Mouse (Mus musculus) hindbrain, embryonic 14.5 days (tissue): ENCODE data around the gene Tff2. TPM values are rescaled to one million over a fixed set of nuclear protein-coding genes. Genes with fewer than 3 reads are reported as not detected.

Experiments used
- ATAC-seq: fragments of 200-750 bp; cut with Nextera tagmentation; 2 replicates; pipeline ENCODE4 v1.8.0; 2017; ENCODE audit warnings: moderate number of reproducible peaks, mild to moderate bottlenecking, moderate TSS enrichment, moderate library complexity; ENCODE audit not compliant: low FRiP score
- DNase-seq: peaks from one replicate; pipeline ENCODE4 v3.0.0-alpha.2; 2015; ENCODE audit warnings: low spot score
- H3K27ac ChIP-seq: fragments of 300-500 bp; sonication (generic); 2 replicates; pipeline ENCODE4 v1.5.1; 2014; ENCODE audit warnings: mild to moderate bottlenecking, moderate library complexity
- H3K27me3 ChIP-seq: fragments of 300-500 bp; sonication (generic); 2 replicates; pipeline ENCODE4 v1.6.1; 2014; ENCODE audit warnings: mild to moderate bottlenecking, low read length, mixed read lengths; ENCODE audit not compliant: control insufficient read depth, insufficient read depth
- H3K36me3 ChIP-seq: fragments of 300-500 bp; sonication (generic); replicated peaks from 2 replicates; pipeline ENCODE4 v1.6.1; 2014; ENCODE audit not compliant: control insufficient read depth, insufficient read depth
- H3K4me1 ChIP-seq: fragments of 300-500 bp; sonication (generic); replicated peaks from 2 replicates; pipeline ENCODE4 v1.6.1; 2014; ENCODE audit warnings: antibody characterized with exemption, low read length, mixed read lengths; ENCODE audit not compliant: control insufficient read depth, insufficient read depth
- H3K4me2 ChIP-seq: fragments of 300-500 bp; sonication (generic); replicated peaks from 2 replicates; pipeline ENCODE4 v1.6.1; 2014; ENCODE audit warnings: mild to moderate bottlenecking, moderate library complexity
- H3K4me3 ChIP-seq: fragments of 300-500 bp; sonication (generic); replicated peaks from 2 replicates; pipeline ENCODE4 v1.5.1; 2014; ENCODE audit warnings: mild to moderate bottlenecking, low read length
- H3K9ac ChIP-seq: fragments of 300-500 bp; sonication (generic); 2 replicates; pipeline ENCODE4 v1.6.1; 2014
- H3K9me3 ChIP-seq: fragments of 300-500 bp; sonication (generic); 2 replicates; pipeline ENCODE4 v1.6.1; 2016; ENCODE audit warnings: low read length; ENCODE audit not compliant: control insufficient read depth
- WGBS: fragments of 180-500 bp; shearing (Covaris S2); extraction: QIAGEN DNeasy Blood & Tissue Kit; methylation state at CpG from one replicate; pipeline ENCODE4 v1.1.7; 2014; 5-methylcytosine and 5-hydroxymethylcytosine counted together
- polyA plus RNA-seq: library from polyadenylated mRNA; unstranded; fragments of >200 nt; fragmentation: Nextera tagmentation; extraction: Ambion mirVana; gene quantifications from 2 replicates; pipeline ENCODE4 v1.2.1, GENCODE M21; 2014

The Tff2 gene
- not detected in 2 replicates for polyA plus RNA-seq

- Histone ChIP-seq H3K9ac (no peak within 1 kb of the TSS), H3K36me3 (no peaks in the 10 kb centered on the region), H3K4me1 (no peaks in the 10 kb centered on the region), H3K4me2 (no peak within 1 kb of the TSS), H3K27ac (no peak within 1 kb of the TSS), H3K9me3 (0 out of 2 replicates have a peak, but pooled peaks cover 5% of the 10 kb centered on the region), H3K4me3 (no peak within 1 kb of the TSS), H3K27me3 (no peaks in the 10 kb centered on the region)
- WGBS = 63% methylated on average over 15 of the region's 15 CpGs
- DNase-seq (no peak), ATAC-seq (no peak)
Observed at GRCm38 (mm10) chr17:31144040-31145037, at the start of gene Tff2. TSS of gene Tff2 (minus strand) at chr17:31144282.

DNA sequence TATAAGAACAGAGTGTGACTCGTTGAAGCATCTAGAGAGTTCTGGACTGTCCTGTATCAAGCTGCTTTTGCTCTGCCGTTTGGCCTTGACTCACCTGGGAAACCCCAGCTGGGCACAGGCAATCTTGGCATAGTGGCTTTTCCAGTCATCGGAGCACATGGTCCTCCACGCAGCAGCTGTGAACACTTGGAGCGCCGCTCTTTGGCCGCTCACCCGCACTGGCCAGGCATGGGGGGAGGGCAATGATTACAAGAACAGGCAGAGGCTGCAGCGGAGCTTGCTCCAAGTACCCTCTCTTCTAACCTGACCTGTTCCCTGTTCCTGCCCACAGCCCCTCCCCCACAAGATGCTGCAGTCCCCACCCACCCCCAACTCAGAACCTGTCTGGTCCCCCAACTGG is 49.3 kb upstream of the Tff2 start:
- no peaks in the 10 kb centered on the region for H3K9me3 ChIP-seq
- DNase-seq = no peak
- no peak overlapping the region for H3K27ac ChIP-seq
- H3K4me3 ChIP-seq = no peak overlapping the region
- no peak for ATAC-seq
- 78% methylated on average over 9 of the region's 9 CpGs for WGBS
- H3K9ac ChIP-seq = no peak overlapping the region
- H3K4me1 ChIP-seq = no peaks in the 10 kb centered on the region
- no peaks in the 10 kb centered on the region for H3K27me3 ChIP-seq
- H3K36me3 ChIP-seq = no peaks in the 10 kb centered on the region
- no peak overlapping the region for H3K4me2 ChIP-seq

GRCm38 (mm10) chr17:31192663-31193062 is 48.6 kb upstream of the Tff2 start:
- H3K9me3 ChIP-seq = no peaks in the 10 kb centered on the region

GRCm38 (mm10) chr17:31191825-31192224 is 47.7 kb upstream of the Tff2 start:
- no peak overlapping the region for H3K4me3 ChIP-seq
- no peaks in the 10 kb centered on the region for H3K9me3 ChIP-seq
- no peaks in the 10 kb centered on the region for H3K27me3 ChIP-seq
- no peak overlapping the region for H3K27ac ChIP-seq
- H3K9ac ChIP-seq = no peak overlapping the region
- ATAC-seq = no peak
- no peaks in the 10 kb centered on the region for H3K36me3 ChIP-seq
- 68% methylated on average over 8 of the region's 8 CpGs for WGBS
- H3K4me2 ChIP-seq = no peak overlapping the region
- H3K4me1 ChIP-seq = no peaks in the 10 kb centered on the region
- DNase-seq = no peak

More at GRCm38 (mm10) chr17:31192663-31193062, 48.6 kb upstream of the Tff2 start:
- Histone ChIP-seq H3K4me2 (no peak overlapping the region), H3K4me3 (no peak overlapping the region), H3K4me1 (no peaks in the 10 kb centered on the region), H3K27ac (no peak overlapping the region), H3K36me3 (no peaks in the 10 kb centered on the region), H3K27me3 (no peaks in the 10 kb centered on the region), H3K9ac (no peak overlapping the region)
- ATAC-seq = no peak
- 56% methylated on average over 2 of the region's 2 CpGs for WGBS
- no peak for DNase-seq

DNA sequence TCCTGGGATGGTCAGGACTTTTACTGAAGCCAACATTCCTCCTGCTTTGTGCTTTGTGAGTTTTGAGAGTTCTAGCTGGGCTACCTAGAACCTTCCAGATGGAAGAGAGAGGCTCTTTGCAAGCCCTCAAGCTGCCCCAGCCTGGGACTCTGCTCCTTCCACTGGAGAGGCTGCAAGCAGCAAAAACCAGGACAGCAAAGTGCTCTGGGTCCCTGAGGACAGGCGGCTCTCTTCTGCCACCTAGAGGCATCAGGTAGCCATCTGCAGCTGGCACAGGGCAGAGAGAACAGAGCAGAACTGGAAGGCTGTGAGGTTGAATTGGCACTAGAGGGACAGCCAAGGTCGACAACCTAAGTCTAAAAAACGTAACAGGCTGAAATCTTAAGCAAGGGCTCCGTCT is 43.3 kb upstream of the Tff2 start:
- Histone ChIP-seq H3K27ac (no peak overlapping the region), H3K36me3 (no peaks in the 10 kb centered on the region), H3K4me3 (no peak overlapping the region), H3K4me2 (no peak overlapping the region), H3K9ac (no peak overlapping the region), H3K9me3 (no peaks in the 10 kb centered on the region), H3K4me1 (no peaks in the 10 kb centered on the region), H3K27me3 (no peaks in the 10 kb centered on the region)
- ATAC-seq (no peak), DNase-seq (peak; percentile 79)
- WGBS = 30% methylated on average over 4 of the region's 4 CpGs

DNA sequence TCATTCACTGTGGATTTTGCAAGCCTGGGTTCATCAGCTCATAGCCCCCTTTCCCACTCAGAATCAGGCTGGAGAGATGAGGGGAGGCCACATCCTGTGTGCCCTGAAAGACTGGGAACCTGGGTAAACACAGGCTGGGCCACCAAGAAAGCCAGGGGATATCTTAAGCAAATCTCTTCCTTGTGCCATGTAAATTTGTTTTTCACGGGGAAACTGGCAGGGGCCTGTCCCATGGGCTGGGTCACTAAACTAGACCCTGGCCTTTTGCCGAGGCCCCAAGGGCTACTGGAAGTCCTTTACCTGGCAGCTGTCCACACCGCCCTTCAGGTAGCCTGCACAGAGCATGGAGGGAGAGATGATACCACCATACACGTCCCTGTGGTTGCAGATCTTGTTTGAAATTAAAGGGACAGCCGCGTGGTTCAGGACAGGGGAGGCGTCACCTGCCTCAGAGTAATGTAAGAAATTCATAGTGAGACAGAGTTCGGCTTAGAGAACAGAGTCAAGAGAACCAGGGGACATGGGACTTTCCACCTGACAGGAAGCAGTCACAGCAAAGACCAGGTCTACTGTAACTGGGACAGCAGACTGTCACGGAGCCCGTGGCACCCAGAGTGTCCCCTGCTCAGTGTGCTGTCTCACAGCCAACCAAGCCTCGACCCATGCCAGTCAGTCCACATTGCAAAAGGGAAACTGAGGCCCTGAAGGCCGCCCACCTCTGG is 40.3 kb upstream of the Tff2 start:
- no peaks in the 10 kb centered on the region for H3K4me1 ChIP-seq
- no peak overlapping the region for H3K9ac ChIP-seq
- 88% methylated on average over 12 of the region's 12 CpGs for whole genome bisulfite sequencing
- ATAC-seq (no peak), DNase-seq (no peak)
- H3K4me3 ChIP-seq = no peak overlapping the region
- no peaks in the 10 kb centered on the region for H3K36me3 ChIP-seq
- H3K27me3 ChIP-seq = no peaks in the 10 kb centered on the region
- no peak overlapping the region for H3K4me2 ChIP-seq
- no peaks in the 10 kb centered on the region for H3K9me3 ChIP-seq
- H3K27ac ChIP-seq = no peak overlapping the region

DNA sequence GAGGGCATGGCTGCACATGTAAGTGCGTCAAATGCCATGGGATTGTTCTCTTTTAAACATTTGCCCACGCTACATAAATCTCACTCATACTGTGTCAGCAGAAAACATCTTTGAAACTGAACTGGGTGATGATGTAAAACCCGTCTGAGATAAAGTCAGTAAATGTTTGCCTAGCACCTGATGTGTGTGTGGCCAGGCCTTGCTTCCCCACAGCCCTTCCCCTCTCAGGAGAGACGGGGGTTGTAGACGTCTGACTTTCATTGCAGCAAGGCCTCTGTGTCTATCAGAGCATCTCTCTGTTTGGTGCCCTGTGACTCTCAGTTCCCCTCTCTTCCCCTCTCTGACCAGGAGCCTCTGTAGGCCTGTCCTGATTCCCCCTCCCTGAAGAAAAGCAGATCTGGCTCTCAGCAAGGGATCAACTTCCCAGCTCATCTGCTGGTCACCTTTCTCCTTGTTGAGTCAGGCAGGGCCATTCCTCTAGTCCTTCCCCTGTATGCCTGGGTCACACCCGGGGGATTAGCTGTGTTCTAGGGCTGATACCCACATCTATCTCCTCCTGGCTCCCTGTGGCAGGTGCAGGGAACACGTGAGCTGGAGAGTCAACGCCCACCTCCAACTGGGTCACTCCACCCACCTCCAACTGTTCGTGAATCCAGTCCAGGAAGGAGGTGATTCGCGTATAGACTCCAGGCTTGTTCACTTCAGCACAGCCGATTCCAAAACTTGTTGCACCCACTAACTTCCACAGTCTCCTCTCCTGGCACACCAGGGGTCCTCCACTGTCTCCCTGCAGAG is 39.3 kb upstream of the Tff2 start:
- Histone ChIP-seq H3K4me3 (no peak overlapping the region), H3K36me3 (no peaks in the 10 kb centered on the region), H3K27ac (no peak overlapping the region), H3K27me3 (no peaks in the 10 kb centered on the region), H3K9ac (no peak overlapping the region), H3K4me1 (no peaks in the 10 kb centered on the region), H3K4me2 (no peak overlapping the region), H3K9me3 (no peaks in the 10 kb centered on the region)
- WGBS = 74% methylated on average over 12 of the region's 12 CpGs
- DNase-seq (no peak), ATAC-seq (no peak)

GRCm38 (mm10) chr17:31181490-31181889 is 37.4 kb upstream of the Tff2 start:
- ATAC-seq (no peak), DNase-seq (no peak)
- WGBS = 90% methylated on average over 4 of the region's 4 CpGs
- Histone ChIP-seq H3K9me3 (no peaks in the 10 kb centered on the region), H3K36me3 (no peaks in the 10 kb centered on the region), H3K27me3 (no peaks in the 10 kb centered on the region), H3K27ac (no peak overlapping the region), H3K4me3 (no peak overlapping the region), H3K9ac (no peak overlapping the region), H3K4me2 (no peak overlapping the region), H3K4me1 (no peaks in the 10 kb centered on the region)

DNA sequence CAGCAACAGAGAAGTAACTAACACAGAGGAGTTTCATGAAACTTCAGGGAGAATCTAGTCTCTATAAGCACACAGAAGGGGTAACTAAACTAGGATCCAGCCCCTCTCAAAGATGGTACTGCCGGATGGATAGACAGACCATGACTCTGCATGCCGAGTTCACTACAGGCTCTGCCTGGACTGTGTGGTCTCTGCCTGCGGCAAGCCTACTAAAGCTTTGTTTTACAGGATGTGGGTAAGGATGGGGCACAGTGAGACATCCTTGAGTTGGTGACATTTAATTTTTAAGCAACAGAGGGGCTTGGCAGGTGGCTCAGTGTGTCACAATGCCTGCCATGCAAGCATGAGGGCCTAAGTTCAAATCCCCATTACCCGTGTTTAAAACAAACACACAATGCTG is 32.2 kb upstream of the Tff2 start:
- Histone ChIP-seq H3K9ac (no peak overlapping the region), H3K4me2 (no peak overlapping the region), H3K27ac (no peak overlapping the region), H3K9me3 (0 out of 2 replicates have a peak, but pooled peaks cover 5% of the 10 kb centered on the region), H3K27me3 (no peaks in the 10 kb centered on the region), H3K4me3 (no peak overlapping the region), H3K36me3 (no peaks in the 10 kb centered on the region), H3K4me1 (no peaks in the 10 kb centered on the region)
- WGBS = 93% methylated on average over 4 of the region's 4 CpGs
- DNase-seq (no peak), ATAC-seq (no peak)
